Mouse (Mus musculus) thymus, postnatal 4 days (tissue): ENCODE results near the gene Trp53i13.
A peak's percentile ranks its signal among the peaks of the same experiment; 100 is the strongest.

Experiments used
- DNase-seq: peaks from one replicate; pipeline ENCODE4 v3.0.0; 2021

Gene Trp53i13

GRCm38 (mm10) chr11:77507426-77507825 is 8.4 kb downstream of the Trp53i13 start:
- peak; percentile 22 for DNase-seq

DNA sequence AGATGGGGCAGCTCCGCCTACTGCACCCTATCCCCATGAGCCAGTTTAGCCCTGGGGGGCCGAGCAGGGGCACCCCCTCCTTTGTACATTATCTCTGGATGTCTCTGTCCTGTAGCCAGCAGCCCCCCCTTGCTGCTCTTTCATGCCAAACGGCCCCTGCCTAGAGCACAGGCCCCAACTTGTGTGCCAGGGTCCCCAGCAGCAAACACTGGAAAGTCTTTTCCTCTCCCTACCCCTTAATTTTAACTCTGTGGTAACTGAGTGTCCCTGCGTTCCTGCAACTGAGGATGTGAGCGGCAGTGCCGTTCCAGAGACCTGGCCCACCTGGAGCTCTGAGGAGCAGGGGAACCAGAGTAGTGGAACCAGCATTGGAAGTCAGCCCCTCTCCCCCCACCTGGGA is 8.8 kb downstream of the Trp53i13 start:
- no peak for DNase-seq

GRCm38 (mm10) chr11:77506273-77506672 is 9.5 kb downstream of the Trp53i13 start:
- DNase-seq: peak; percentile 13

DNA sequence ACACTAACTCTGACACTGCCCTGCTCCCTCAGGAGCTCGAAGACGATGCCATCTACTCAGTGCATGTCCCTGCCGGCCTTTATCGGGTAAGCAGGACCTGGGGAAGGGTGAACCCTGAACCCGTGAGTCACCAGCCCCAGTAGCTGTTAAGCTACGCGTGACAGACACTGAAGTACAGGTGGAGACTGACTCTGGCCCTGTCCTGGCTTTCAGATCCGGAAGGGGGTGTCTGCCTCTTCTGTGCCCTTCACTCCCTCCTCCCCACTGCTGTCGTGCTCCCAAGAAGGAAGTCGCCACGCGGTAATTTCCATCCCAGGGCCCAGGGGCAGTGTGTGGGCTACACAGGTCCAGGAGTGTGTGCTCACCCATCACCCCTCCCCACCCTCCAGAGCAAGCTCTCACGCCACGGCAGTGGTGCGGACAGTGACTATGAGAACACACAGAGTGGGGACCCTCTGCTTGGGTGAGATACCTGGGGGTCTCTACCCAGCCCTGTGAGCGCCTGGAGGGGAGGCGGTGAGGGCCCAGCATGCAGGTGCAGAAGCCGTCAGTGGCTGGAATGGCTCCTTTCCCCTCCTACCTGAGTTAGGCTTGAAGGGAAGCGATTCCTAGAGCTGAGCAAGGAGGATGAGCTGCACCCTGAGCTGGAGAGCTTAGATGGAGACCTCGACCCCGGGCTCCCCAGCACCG is 10.3 kb downstream of the Trp53i13 start:
- DNase-seq: no peak

GRCm38 (mm10) chr11:77504377-77504776 is 11.4 kb downstream of the Trp53i13 start:
- no peak for DNase-seq

GRCm38 (mm10) chr11:77503511-77503910 is 12.3 kb downstream of the Trp53i13 start:
- no peak for DNase-seq

- DNase-seq: no peak
These were observed 13.3 kb downstream of the Trp53i13 start for GRCm38 (mm10) chr11:77502481-77502880.

DNA sequence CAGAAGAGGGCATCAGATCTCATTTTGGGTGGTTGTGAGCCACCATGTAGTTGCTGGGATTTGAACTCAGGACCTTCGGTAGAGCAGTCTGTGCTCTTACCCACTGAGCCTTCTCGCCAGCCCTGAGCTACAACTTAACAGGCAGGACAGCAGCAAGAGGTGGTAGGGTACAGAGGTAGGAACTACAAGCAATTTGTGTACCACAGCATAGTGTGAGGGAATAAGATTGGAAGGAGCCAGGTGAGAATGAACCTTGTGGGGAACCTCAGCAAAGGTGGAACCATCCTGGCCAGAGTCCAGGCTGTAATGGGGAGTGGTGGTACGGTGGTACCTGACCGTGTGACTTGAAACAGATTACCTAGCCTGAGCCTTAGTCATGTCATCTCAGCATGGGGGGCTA is 13.8 kb downstream of the Trp53i13 start:
- no peak for DNase-seq

DNA sequence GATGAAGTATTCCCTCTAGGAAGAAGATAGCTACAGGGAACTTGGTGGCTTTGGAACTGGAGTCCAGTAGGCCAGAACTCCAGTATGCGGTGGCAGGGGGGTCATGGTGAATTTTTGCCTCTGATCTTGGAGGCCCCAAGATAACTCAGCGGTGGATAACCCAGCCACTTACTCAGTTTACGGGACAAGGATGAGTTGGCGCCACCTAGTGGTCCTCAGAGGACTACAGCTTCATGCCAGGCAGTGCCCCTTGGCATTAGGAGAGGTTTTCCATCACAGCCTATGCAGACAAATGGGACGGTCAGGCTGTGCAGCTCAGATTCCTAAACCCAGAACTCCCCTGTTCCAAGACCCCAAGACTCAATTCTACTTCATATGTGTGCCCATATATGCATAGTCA is 14.4 kb downstream of the Trp53i13 start:
- DNase-seq: peak; percentile 87

DNA sequence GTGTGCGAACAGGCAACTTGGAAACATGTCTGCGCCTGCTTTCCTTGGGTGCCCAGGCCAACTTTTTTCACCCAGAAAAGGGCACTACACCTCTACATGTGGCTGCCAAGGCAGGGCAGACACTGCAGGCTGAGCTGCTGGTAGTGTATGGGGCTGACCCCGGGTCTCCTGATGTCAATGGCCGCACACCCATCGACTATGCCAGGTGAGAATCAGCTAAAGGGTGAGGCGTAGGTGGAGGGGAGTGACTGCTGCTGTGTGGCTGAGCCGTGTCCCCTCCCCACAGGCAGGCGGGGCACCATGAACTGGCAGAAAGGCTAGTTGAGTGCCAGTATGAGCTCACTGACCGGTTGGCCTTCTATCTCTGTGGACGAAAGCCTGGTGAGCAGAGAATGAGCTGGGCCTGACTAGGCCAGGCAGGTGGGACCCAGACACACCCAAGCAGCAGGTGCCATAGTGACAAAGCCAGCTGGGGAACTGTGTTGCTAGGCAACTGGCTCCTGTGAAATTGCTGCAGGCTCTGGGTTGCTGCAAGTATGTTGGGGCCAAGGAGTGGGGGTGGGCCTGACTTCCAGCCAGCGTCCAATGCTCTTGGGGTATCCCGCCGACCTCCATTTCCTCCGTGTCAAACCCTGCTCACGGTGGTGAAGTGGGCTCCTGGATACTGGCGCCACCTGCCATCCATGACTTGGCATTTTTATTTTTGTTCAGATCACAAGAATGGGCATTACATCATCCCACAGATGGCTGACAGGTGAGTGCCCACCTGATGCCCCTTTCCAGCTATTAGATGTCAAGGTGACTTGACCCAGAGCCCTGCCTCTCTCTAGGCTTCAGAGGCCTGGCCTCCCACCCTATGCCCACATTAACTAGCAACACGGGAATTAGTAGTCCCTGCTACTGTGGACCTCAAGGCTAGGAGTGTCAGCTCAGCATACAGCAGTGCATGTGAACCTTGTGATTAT is 15.1 kb downstream of the Trp53i13 start:
- DNase-seq: no peak

DNA sequence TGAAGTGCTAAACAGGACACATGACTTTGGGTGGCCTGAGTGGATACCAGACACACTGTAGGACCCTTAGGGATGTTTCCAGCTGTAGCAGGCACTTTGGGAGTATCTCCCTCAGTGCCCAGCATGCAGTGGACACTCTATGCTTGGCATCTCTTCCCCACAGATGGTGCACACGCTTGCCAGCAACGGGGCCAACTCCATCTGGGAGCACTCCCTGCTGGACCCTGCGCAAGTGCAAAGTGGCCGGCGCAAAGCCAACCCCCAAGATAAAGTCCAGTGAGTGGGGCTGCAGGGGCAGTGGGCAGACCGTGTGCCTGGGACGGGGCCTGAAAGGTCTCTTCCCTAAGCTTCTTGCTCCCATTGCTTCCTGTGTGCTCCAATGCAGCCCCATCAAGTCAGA is 16.4 kb downstream of the Trp53i13 start:
- no peak for DNase-seq

DNA sequence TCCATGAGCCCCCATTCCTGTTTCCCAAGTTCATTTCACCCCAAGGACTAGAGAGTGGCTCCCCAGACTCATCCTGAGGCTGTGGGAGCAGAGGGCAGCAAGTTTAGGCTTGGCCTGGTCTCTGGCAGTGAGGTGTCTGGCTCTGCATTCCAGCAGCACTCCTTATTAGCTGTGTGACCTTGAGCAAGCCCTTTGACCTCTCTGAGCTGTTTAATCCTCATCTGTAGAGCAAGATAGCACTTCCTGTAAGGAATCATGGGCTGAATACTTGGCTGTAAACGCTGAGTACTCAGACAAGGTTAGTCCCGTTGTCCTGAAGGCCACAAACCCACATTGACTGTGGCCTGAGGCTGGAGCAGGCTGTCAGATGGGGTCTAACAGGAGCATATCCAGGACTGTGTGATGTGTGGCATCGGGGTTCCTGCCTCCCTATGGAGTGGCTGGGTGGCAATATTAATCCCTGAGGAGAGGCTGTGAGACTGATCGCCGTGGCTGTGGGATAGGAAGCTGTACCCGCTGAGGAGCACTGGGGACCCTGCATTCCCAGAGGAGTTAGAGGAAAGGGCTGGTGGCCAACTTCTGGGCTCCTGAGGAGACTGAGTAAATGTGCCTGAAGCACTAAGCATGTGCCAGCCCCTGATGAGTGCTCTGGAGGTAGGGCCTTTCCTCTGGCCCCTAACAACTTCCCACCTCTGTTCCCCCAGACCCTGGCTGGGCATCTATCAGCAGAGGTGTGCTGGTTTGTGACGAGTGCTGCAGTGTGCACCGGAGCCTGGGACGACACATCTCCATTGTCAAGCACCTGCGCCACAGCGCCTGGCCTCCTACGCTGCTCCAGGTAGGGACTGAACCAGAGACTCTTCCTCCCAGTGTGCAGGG is 17.3 kb downstream of the Trp53i13 start:
- DNase-seq: no peak

DNA sequence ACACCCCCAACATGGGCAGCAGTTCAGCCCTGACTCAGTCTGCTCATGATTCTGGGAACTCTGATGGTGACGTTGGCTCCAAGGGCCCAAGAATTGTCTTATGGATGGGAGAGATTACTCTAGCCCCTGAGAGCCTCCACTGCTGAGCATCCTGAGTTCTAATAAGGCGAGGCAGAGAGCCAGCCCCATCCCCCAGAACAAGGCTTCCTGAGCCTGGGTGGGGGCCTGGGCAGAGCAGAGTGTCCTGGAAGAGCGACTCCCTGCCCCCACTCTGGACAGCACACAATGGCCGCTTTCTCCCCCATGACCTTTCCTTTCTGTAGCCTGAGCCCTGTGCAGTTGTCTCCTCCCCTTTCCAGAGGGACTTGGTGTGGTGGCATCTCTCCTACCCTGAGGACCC is 17.9 kb downstream of the Trp53i13 start:
- no peak for DNase-seq

- DNase-seq: peak; percentile 82
These were observed 18.4 kb downstream of the Trp53i13 start for GRCm38 (mm10) chr11:77497341-77497756.

DNA sequence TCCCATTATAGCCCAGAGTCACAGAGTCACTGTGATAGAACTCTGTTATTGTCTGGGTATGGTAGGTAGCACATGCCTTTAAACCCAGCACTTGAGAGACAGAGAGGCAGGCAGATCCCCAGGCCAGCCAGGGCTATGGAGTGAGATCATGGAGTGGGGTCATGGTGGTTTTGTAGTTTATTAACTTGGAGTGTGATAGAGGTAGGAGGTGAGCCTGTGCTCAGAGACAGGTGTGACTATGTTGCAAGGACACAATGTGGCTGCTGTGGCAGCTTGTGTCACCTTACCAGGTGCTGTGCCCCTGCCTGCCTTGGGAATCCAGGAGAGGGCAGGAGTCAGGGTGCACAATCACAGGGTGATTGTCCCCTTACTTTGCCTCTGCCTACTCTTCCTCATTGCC is 20.3 kb downstream of the Trp53i13 start:
- DNase-seq: no peak

GRCm38 (mm10) chr11:77494782-77495181 is 21.0 kb downstream of the Trp53i13 start:
- DNase-seq: no peak

DNA sequence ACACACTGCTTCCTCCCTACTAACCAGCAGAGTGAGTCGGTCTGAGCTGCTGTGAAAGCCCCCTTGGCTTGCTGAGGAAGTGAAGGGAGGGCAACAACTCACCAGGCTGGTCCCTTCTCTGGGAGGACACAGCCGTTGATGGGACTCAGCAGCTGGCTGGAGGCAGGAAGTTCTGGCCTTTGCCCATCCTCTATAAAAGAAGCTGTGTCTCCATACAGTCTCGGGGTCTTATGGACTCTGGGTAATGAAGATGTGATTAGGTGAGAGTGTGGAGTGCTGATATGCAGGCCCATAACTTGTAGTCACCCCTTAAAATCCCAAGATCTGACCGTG is 21.5 kb downstream of the Trp53i13 start:
- no peak for DNase-seq

- peak; percentile 75 for DNase-seq
These were observed 22.1 kb downstream of the Trp53i13 start, which contains the start of gene Git1 for GRCm38 (mm10) chr11:77493512-77494343. TSS of gene Git1 (plus strand) at chr11:77493562.

GRCm38 (mm10) chr11:77492911-77493332 is 22.9 kb downstream of the Trp53i13 start:
- peak; percentile 94 for DNase-seq

DNA sequence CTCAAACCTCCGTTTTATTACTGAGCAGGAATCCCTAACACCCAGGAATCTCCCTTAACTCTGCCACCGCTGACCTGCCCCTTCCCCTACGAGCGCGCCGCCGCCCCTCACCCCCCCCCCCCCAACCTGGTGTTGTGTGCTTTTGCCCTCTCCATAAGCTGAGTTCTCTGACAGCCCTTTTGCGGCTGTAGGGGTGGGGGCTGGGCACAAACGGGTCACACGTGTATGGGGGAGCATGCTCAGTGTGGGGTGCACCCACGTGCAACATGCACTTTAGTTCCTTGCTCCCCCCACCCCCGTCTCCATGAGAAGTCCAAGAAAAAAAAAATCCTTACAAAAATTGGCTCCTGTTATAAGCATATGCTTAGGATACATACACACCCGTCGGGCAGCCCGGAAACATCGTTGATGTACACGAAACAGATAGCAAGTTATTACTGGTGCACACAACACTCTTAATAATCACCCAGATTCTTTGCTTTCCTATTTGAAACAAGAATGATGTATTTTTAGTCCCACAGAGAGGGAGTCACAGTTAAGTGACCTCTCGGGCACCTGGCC is 23.4 kb downstream of the Trp53i13 start:
- DNase-seq: peak; percentile 76

DNA sequence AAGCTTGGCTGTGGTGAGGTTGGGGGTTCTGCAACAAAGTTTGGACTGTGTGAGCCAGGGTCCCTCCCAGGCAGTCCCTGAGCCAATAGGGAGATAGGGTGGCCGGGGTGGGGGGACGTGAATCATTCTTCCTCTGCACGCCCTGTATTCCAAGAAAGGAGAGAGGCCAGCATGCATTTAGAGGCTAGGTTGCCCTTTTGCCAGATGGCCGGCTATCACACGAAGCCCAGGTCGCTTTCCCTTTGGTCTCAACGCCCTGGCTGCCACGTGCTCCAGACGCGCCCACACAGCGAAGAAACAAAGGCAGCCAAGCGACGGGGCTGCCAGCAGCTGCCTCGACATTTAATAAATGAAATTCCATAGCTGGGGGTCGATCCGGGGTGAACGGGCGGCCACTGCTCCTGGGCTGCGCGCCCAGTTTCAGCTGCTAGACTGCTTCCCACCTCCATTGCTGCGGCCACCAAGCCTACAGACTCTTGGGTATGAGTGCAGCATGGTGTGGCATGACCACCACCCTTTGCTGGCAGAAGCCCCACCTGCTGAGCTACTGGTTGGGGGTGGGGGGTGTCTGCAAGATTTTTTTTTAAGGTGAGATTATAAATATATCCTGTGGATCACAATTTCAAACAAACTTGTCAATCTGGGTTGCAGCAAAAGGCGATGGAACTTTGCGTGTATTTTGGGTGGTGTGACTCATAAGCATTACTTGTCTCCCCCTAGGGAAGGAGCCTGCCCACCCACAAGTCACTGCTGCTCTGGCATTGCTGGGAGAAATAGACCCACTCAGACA is 24.1 kb downstream of the Trp53i13 start:
- no peak for DNase-seq
